Mouse (Mus musculus): Measurements from ENCODE around the gene Wdr48. TPM values are rescaled to one million over a fixed set of nuclear protein-coding genes. Genes with fewer than 3 reads are reported as not detected.

The Wdr48 gene
- polyA plus RNA-seq, 1 experiment from 2014 or later, result 56.6 TPM

DNA sequence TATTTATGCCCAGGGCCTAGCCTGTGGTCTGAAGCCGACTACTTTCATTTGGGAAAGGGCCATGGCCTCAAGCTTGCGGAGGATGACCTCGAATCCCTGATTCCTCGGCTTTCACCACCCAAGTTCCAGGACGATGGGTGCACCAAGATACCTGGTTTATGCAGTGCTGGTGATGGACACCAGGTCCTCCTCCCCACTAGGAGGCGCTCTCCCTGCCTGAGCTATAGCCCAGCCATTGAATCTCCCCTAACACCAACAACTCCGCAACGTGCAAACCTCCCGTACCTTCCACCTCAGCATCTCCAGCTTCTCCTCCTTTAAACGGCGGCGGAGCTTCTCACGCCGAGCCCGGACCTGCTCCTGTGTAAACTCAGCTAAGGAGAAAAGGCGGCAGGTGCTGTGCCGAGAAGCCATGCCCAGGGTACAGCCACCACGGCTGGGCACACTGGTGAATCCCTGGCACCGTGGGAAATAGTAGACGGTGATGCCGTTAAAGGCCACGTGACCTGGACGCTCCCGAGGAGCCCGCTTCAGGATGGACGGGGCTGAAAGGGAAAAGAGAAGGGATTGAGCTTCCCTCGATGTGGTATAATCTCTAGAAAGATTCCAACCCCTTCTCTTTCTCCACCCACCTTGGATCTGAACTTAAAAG is 79.3 kb downstream of the Wdr48 start:
- no peak for ATAC-seq (ENCODE audit: low read depth)
- H3K27me3 ChIP-seq, result no peaks in the 10 kb centered on the region
- no peaks in the 10 kb centered on the region for H3K9me3 ChIP-seq
- H3K36me3 ChIP-seq, result peaks cover 10% of the 10 kb centered on the region; the same call in 1 of the 2 replicates
- 90% methylated on average over 27 of the region's 27 CpGs for WGBS
- no peak overlapping the region for H3K4me2 ChIP-seq
- H3K4me3 ChIP-seq, result no peak overlapping the region
- no peak overlapping the region for H3K27ac ChIP-seq (replicated peaks)
- no peak overlapping the region for H3K9ac ChIP-seq
- H3K4me1 ChIP-seq (replicated peaks), result peaks cover 35% of the 10 kb centered on the region

- Histone ChIP-seq H3K9ac (no peak overlapping the region), H3K4me1 (replicated peaks) (peaks cover 35% of the 10 kb centered on the region), H3K4me2 (no peak overlapping the region), H3K27ac (replicated peaks) (no peak overlapping the region), H3K9me3 (no peaks in the 10 kb centered on the region), H3K27me3 (no peaks in the 10 kb centered on the region), H3K36me3 (peaks cover 10% of the 10 kb centered on the region; the same call in 1 of the 2 replicates), H3K4me3 (no peak overlapping the region)
- no peak for ATAC-seq (ENCODE audit: low read depth)
- 82% methylated on average over 5 of the region's 5 CpGs for WGBS
Measured at GRCm38 (mm10) chr9:119974609-119975008, 79.9 kb downstream of the Wdr48 start.

DNA sequence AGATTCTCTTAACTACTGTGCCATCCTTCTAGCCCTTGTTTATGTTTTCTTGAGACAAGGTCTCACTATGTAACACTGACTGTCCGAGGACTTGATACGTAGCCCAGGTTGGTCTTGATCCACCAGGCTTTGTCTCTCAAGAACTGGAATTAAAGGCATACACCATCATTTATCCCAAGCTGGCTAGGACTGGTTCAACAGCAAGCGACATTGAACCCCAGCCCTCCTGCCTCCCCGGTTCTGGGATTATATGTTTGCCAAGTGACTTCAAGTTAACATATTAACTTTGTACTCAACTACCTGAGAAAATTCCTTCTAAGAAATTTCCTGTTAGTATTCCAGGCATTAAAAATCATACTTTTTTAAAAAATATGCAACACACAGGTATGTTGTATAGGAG is 80.6 kb downstream of the Wdr48 start:
- Histone ChIP-seq H3K4me1 (replicated peaks) (peaks cover 36% of the 10 kb centered on the region), H3K27ac (replicated peaks) (no peak overlapping the region), H3K27me3 (no peaks in the 10 kb centered on the region), H3K4me3 (no peak overlapping the region), H3K4me2 (no peak overlapping the region), H3K36me3 (peaks cover 10% of the 10 kb centered on the region; the same call in 1 of the 2 replicates), H3K9ac (no peak overlapping the region), H3K9me3 (no peaks in the 10 kb centered on the region)
- WGBS, result 98% methylated on average over 4 of the region's 4 CpGs
- ATAC-seq (ENCODE audit: low read depth), result no peak

Other genes starting within 250 kb of the Wdr48 start
- gene Scn10a, start 175.6 kb upstream of the Wdr48 start, polyA plus RNA-seq (2015; fragmentation: Nextera tagmentation; extraction: Ambion mirVana), result 8.6 and 12.3 TPM in 2 replicates
- 0.22 and 0.35 TPM in 2 replicates for gene Scn11a, start 69.4 kb upstream of the Wdr48 start, polyA plus RNA-seq (2015; fragmentation: Nextera tagmentation; extraction: Ambion mirVana)
- 20.9 and 22.9 TPM in 2 replicates for gene Gorasp1, start 42.7 kb downstream of the Wdr48 start, polyA plus RNA-seq (2015; fragmentation: Nextera tagmentation; extraction: Ambion mirVana)
- gene Ttc21a, start 42.7 kb downstream of the Wdr48 start, polyA plus RNA-seq (2015; fragmentation: Nextera tagmentation; extraction: Ambion mirVana), result 0.36 and 0.39 TPM in 2 replicates
- 1.0 and 1.8 TPM in 2 replicates for gene Csrnp1, start 89.8 kb downstream of the Wdr48 start, polyA plus RNA-seq (2015; fragmentation: Nextera tagmentation; extraction: Ambion mirVana)
- 0.06 and 0.17 TPM in 2 replicates for gene Xirp1, start 128.7 kb downstream of the Wdr48 start, polyA plus RNA-seq (2015; fragmentation: Nextera tagmentation; extraction: Ambion mirVana)
- gene Cx3cr1, start 175.0 kb downstream of the Wdr48 start, polyA plus RNA-seq (2015; fragmentation: Nextera tagmentation; extraction: Ambion mirVana), result 11.4 and 11.9 TPM in 2 replicates
- not detected in 2 replicates for gene Ccr8, start 197.2 kb downstream of the Wdr48 start, polyA plus RNA-seq (2015; fragmentation: Nextera tagmentation; extraction: Ambion mirVana)
- 37.5 and 38.9 TPM in 2 replicates for gene Slc25a38, start 215.5 kb downstream of the Wdr48 start, polyA plus RNA-seq (2015; fragmentation: Nextera tagmentation; extraction: Ambion mirVana)
- 806 and 866 TPM in 2 replicates for gene Rpsa, start 232.8 kb downstream of the Wdr48 start, polyA plus RNA-seq (2015; fragmentation: Nextera tagmentation; extraction: Ambion mirVana)

All from neural tube, embryonic 13.5 days (tissue).